Mouse (Mus musculus) heart, postnatal 0 days (tissue): ENCODE measurements around the gene Dhrs1.
A peak's percentile ranks its signal among the peaks of the same experiment; 100 is the strongest.

Source experiments
- CTCF ChIP-seq: IDR thresholded peaks from 2 replicates; pipeline ENCODE4 v1.5.1; 2016; ENCODE audit warnings: antibody characterized with exemption, control low read depth, low read depth
- EP300 ChIP-seq: IDR thresholded peaks from 2 replicates; pipeline ENCODE4 v1.6.1; 2016; ENCODE audit warnings: antibody characterized with exemption, low read depth

DNA sequence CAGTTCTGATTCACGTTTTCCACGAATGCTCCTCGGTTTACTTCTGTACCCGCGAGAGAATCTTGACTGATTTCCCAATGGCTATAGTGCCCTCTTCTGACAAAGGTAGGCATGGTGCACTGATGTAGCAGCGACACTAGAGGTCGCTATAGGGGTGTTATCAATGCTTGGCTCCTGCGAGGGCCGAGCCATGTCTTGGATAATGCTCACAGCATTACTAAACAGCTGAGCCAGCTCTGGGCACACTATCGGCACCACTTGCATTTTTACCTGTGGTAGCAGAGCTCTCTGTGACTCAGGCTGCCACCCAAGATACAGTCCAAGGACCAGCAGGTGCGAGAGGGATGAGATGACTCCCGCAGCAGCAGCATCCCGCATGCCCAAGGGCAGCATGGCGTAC, 35.8 kb upstream of the Dhrs1 start:
- TF ChIP-seq CTCF (peak; percentile 99), EP300 (no peak)
